Mouse (Mus musculus): ENCODE measurements around the gene Vwa3b. TPM values are rescaled to one million over a fixed set of nuclear protein-coding genes. Genes with fewer than 3 reads are reported as not detected.

The Vwa3b gene
- polyA plus RNA-seq, 1 experiment, result not detected

DNA sequence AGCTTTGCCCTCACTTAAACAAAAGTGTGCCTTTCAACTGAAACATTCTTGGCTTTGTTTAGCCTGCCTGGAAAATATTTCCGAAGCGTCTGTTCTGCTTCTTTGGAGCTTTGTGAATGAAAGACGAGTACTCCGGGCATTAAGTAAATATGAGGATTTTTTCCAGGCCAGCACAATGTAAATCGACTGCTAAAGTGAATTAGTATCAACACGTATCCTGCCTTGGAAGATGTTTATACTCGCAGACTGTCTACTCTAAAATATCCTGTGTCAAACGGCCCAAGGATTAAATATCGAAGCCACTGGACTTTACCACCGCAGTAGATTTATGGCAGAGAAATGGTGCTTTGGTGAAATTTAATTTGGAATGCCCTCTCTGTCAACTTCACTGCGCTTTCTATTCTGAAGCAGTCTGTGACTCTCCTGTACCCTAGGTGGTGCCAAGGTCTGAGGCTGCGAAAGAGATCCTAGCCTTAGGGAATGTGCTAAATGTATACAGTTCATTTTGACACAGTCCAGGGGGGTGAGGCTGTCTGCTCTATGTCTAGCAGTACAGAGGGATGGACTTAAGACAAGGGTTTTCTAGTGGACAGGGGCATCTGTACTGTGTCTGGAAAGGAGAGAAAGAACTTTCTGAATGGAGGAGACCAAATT lies 98.4 kb downstream of the Vwa3b start:
- Histone ChIP-seq H3ac (ENCODE audit: control insufficient read depth, insufficient read length) (no peak overlapping the region), H3K36me3 (ENCODE audit: control insufficient read depth, insufficient read depth) (no peaks in the 10 kb centered on the region), H3K79me2 (ENCODE audit: control insufficient read depth, insufficient read depth) (no peaks in the 10 kb centered on the region), H3K4me2 (ENCODE audit: low read depth) (no peak overlapping the region), H3K4me3 (no peak overlapping the region), H3K27me3 (ENCODE audit: control insufficient read depth, insufficient read depth, insufficient read length) (no peaks in the 10 kb centered on the region)
- TF ChIP-seq POLR2A (IDR thresholded peaks at IDR 0.05; ENCODE audit: insufficient read length, low read depth) (no peak), SRF (IDR thresholded peaks at IDR 0.05; ENCODE audit: control insufficient read depth, insufficient read length, low read depth) (no peak), USF1 (IDR thresholded peaks at IDR 0.05; ENCODE audit: low read depth) (no peak), TCF3 (IDR thresholded peaks at IDR 0.05; ENCODE audit: insufficient read length, low read depth) (no peak), MYOD1 (IDR thresholded peaks at IDR 0.05; ENCODE audit: control insufficient read depth in 1 of 3, insufficient read length in 2 of 3, low read depth in 2 of 3) (no peak)

DNA sequence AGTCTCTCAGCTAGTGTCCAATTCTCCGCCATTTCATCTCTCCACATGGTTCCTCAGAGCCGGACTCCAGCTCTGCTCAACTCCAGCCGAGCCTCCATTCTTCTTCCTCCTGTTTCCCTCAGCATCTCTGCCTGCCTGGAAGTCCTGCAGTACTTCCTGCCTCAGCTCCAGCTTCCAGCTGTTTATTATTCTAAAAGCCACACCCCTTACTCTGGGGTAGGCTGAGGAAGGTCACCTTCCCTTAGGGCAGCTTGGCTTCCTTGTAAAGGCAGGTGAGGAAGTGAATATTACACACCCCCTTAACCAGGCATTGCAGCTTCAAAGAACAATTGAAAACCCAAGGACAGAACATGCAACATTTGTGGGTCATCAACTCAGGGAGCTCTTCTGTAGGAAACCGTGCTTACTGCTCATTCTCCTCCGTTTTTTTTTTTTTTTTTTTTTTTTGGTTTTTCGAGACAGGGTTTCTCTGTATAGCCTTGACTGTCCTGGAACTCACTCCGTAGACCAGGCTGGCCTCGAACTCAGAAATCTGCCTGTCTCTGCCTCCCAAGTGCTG lies 103.7 kb downstream of the Vwa3b start:
- Histone ChIP-seq H3ac (ENCODE audit: control insufficient read depth, insufficient read length) (no peak overlapping the region), H3K4me3 (no peak overlapping the region), H3K79me2 (ENCODE audit: control insufficient read depth, insufficient read depth) (no peaks in the 10 kb centered on the region), H3K4me2 (ENCODE audit: low read depth) (no peak overlapping the region), H3K27me3 (ENCODE audit: control insufficient read depth, insufficient read depth, insufficient read length) (no peaks in the 10 kb centered on the region), H3K36me3 (ENCODE audit: control insufficient read depth, insufficient read depth) (no peaks in the 10 kb centered on the region)
- no peak for TF ChIP-seq MYOD1 (IDR thresholded peaks at IDR 0.05; ENCODE audit: control insufficient read depth in 1 of 3, insufficient read length in 2 of 3, low read depth in 2 of 3)
- TF ChIP-seq MAX (IDR thresholded peaks at IDR 0.05; ENCODE audit: low read depth), result no peak
- no peak for TF ChIP-seq POLR2A (IDR thresholded peaks at IDR 0.05; ENCODE audit: insufficient read length, low read depth)
- TF ChIP-seq MYOG (IDR thresholded peaks at IDR 0.05; ENCODE audit: control insufficient read depth in 1 of 3, insufficient read depth in 1 of 3, insufficient read length in 2 of 3, low read depth in 2 of 3), result no peak
- no peak for TF ChIP-seq E2F4 (IDR thresholded peaks at IDR 0.05; ENCODE audit: insufficient read depth)
- no peak for TF ChIP-seq REST (IDR thresholded peaks at IDR 0.05; ENCODE audit: insufficient read depth, insufficient read length)
- TF ChIP-seq TCF12 (IDR thresholded peaks at IDR 0.05; ENCODE audit: insufficient read depth, poor library complexity, severe bottlenecking), result no peak

DNA sequence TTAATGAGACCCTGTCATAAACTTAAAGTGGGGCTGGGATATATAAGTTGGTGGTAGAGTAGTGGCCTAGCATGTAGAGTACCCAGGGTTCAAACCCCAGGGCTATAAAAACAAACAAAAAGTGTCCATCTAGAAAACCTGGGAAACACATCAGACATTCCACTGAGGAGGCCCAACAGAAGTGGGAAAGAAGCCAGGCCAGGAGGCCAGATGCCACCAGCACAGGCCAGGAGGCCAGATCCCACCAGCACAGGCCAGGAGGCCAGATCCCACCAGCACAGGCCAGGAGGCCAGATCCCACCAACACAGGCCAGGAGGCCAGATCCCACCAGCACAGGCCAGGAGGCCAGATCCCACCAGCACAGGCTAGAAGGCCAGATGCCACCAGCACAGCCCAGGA lies 104.8 kb downstream of the Vwa3b start:
- H3K27me3 ChIP-seq (ENCODE audit: control insufficient read depth, insufficient read depth, insufficient read length), result no peaks in the 10 kb centered on the region
- H3K36me3 ChIP-seq (ENCODE audit: control insufficient read depth, insufficient read depth), result no peaks in the 10 kb centered on the region
- no peak for TF ChIP-seq MAX (IDR thresholded peaks at IDR 0.05; ENCODE audit: low read depth)
- TF ChIP-seq POLR2A (IDR thresholded peaks at IDR 0.05; ENCODE audit: insufficient read length, low read depth), result no peak
- no peak for TF ChIP-seq TCF3 (IDR thresholded peaks at IDR 0.05; ENCODE audit: insufficient read length, low read depth)
- no peak for TF ChIP-seq POLR2AphosphoS2 (IDR thresholded peaks at IDR 0.05; ENCODE audit: insufficient read length, low read depth)
- no peak for TF ChIP-seq REST (IDR thresholded peaks at IDR 0.05; ENCODE audit: insufficient read depth, insufficient read length)
- TF ChIP-seq USF1 (IDR thresholded peaks at IDR 0.05; ENCODE audit: low read depth), result no peak
- TF ChIP-seq TCF12 (IDR thresholded peaks at IDR 0.05; ENCODE audit: insufficient read depth, poor library complexity, severe bottlenecking), result no peak
- TF ChIP-seq CEBPB (IDR thresholded peaks at IDR 0.05; ENCODE audit: insufficient read depth, poor library complexity, severe bottlenecking), result no peak
- no peak for TF ChIP-seq SRF (IDR thresholded peaks at IDR 0.05; ENCODE audit: control insufficient read depth, insufficient read length, low read depth)
- TF ChIP-seq MYOD1 (IDR thresholded peaks at IDR 0.05; ENCODE audit: control insufficient read depth in 1 of 3, insufficient read length in 2 of 3, low read depth in 2 of 3), result no peak
- no peak overlapping the region for H3ac ChIP-seq (ENCODE audit: control insufficient read depth, insufficient read length)
- H3K79me2 ChIP-seq (ENCODE audit: control insufficient read depth, insufficient read depth), result no peaks in the 10 kb centered on the region
- H3K4me3 ChIP-seq, result no peak overlapping the region
- no peak overlapping the region for H3K4me2 ChIP-seq (ENCODE audit: low read depth)

DNA sequence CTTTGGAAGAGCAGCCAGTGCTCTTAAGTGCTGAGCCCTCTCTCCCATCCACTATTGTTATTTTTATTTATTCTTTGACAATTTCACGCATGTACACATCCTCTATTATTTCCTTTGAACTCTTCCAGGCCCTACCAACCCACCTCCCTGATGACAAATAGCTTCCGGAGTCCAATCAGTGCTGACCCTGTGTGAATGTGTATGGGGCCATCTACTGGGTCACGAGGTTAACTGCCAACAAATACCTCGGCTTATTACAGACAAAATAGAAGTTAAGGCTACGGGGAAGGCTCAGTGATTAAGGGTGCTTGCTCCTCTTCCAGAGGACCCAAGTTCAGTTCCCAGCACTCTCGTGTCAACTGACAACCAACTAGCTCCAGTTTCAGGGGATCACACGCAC lies 106.0 kb downstream of the Vwa3b start:
- no peak overlapping the region for H3K4me2 ChIP-seq (ENCODE audit: low read depth)
- no peak overlapping the region for H3K4me3 ChIP-seq
- TF ChIP-seq TCF12 (IDR thresholded peaks at IDR 0.05; ENCODE audit: insufficient read depth, poor library complexity, severe bottlenecking) (no peak), SRF (IDR thresholded peaks at IDR 0.05; ENCODE audit: control insufficient read depth, insufficient read length, low read depth) (no peak), MYOG (IDR thresholded peaks at IDR 0.05; ENCODE audit: control insufficient read depth in 1 of 3, insufficient read depth in 1 of 3, insufficient read length in 2 of 3, low read depth in 2 of 3) (no peak)
- H3K36me3 ChIP-seq (ENCODE audit: control insufficient read depth, insufficient read depth), result no peaks in the 10 kb centered on the region
- no peaks in the 10 kb centered on the region for H3K79me2 ChIP-seq (ENCODE audit: control insufficient read depth, insufficient read depth)
- no peaks in the 10 kb centered on the region for H3K27me3 ChIP-seq (ENCODE audit: control insufficient read depth, insufficient read depth, insufficient read length)
- no peak overlapping the region for H3ac ChIP-seq (ENCODE audit: control insufficient read depth, insufficient read length)

DNA sequence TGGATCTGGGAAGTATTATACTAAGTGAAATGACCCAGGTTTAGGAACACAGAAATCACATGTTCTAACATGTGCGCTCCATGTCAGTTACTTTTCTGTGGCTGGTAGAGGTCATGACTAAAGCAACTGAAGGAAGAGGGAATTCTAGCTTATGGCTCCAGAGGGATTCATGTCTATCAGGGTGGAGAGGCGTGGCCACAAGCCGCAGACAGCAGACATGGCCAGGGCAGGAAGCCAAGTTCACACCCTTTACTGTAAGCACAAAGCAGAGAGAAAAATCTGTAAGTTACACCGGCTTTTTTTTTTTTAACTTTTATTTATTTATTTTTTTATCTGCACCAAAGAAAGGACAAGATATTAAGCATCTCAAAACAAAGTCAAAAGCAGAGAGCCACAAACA lies 119.6 kb downstream of the Vwa3b start:
- H3K79me2 ChIP-seq (ENCODE audit: control insufficient read depth, insufficient read depth), result no peaks in the 10 kb centered on the region
- no peaks in the 10 kb centered on the region for H3K36me3 ChIP-seq (ENCODE audit: control insufficient read depth, insufficient read depth)
- peaks cover 4% of the 10 kb centered on the region for H3K27me3 ChIP-seq (ENCODE audit: control insufficient read depth, insufficient read depth, insufficient read length)
- H3K4me2 ChIP-seq (ENCODE audit: low read depth), result no peak overlapping the region
- no peak overlapping the region for H3ac ChIP-seq (ENCODE audit: control insufficient read depth, insufficient read length)
- no peak overlapping the region for H3K4me3 ChIP-seq
- TF ChIP-seq TCF3 (IDR thresholded peaks at IDR 0.05; ENCODE audit: insufficient read length, low read depth) (no peak), POLR2AphosphoS2 (IDR thresholded peaks at IDR 0.05; ENCODE audit: insufficient read length, low read depth) (no peak), USF1 (IDR thresholded peaks at IDR 0.05; ENCODE audit: low read depth) (no peak), MAX (IDR thresholded peaks at IDR 0.05; ENCODE audit: low read depth) (no peak), POLR2A (IDR thresholded peaks at IDR 0.05; ENCODE audit: insufficient read length, low read depth) (no peak), REST (IDR thresholded peaks at IDR 0.05; ENCODE audit: insufficient read depth, insufficient read length) (no peak), MYOD1 (IDR thresholded peaks at IDR 0.05; ENCODE audit: control insufficient read depth in 1 of 3, insufficient read length in 2 of 3, low read depth in 2 of 3) (no peak), E2F4 (IDR thresholded peaks at IDR 0.05; ENCODE audit: insufficient read depth) (no peak), CEBPB (IDR thresholded peaks at IDR 0.05; ENCODE audit: insufficient read depth, poor library complexity, severe bottlenecking) (no peak), MYOG (IDR thresholded peaks at IDR 0.05; ENCODE audit: control insufficient read depth in 1 of 3, insufficient read depth in 1 of 3, insufficient read length in 2 of 3, low read depth in 2 of 3) (no peak)

All from myocyte (in vitro differentiated cells).